Mouse (Mus musculus) ES-Bruce4 (cell line): ENCODE results near the gene Mkrn2. TPM values are rescaled to one million over a fixed set of nuclear protein-coding genes. Genes with fewer than 3 reads are reported as not detected.

ENCODE experiments used
- H3K27ac ChIP-seq: 2 replicates; pipeline ENCODE4 v1.5.1; 2012; ENCODE audit warnings: low read length, inconsistent platforms; ENCODE audit not compliant: insufficient read depth
- H3K27me3 ChIP-seq: 2 replicates; pipeline ENCODE4 v1.6.1; 2012; ENCODE audit warnings: mild to moderate bottlenecking, low read length, inconsistent platforms; ENCODE audit not compliant: control insufficient read depth, poor library complexity, insufficient read depth, severe bottlenecking
- H3K36me3 ChIP-seq: 2 replicates; pipeline ENCODE4 v1.6.1; 2012; ENCODE audit warnings: inconsistent platforms, mild to moderate bottlenecking, low read length, moderate library complexity; ENCODE audit not compliant: control insufficient read depth, poor library complexity, insufficient read depth, severe bottlenecking
- H3K4me1 ChIP-seq: one replicate; pipeline ENCODE4 v1.8.1; 2011; ENCODE audit warnings: low read length; ENCODE audit not compliant: control insufficient read depth, insufficient read depth
- H3K4me3 ChIP-seq: 2 replicates; pipeline ENCODE4 v1.5.1; 2011; ENCODE audit warnings: low read depth, mild to moderate bottlenecking, low read length
- H3K9ac ChIP-seq: 2 replicates; pipeline ENCODE4 v1.6.1; 2012; ENCODE audit warnings: low read depth, mild to moderate bottlenecking, inconsistent platforms; ENCODE audit not compliant: poor library complexity, severe bottlenecking
- H3K9me3 ChIP-seq: replicated peaks from 2 replicates; pipeline ENCODE4 v1.6.1; 2012; ENCODE audit warnings: mild to moderate bottlenecking, low read length, inconsistent platforms; ENCODE audit not compliant: control insufficient read depth, poor library complexity, insufficient read depth, severe bottlenecking
- CTCF ChIP-seq: IDR thresholded peaks from one replicate; pipeline ENCODE4 v1.8.1; 2011; ENCODE audit warnings: low read depth, low read length
- EP300 ChIP-seq: IDR thresholded peaks from 2 replicates; pipeline ENCODE4 v1.6.1; 2011; ENCODE audit warnings: low read depth, low read length; ENCODE audit not compliant: insufficient read depth
- POLR2A ChIP-seq: IDR thresholded peaks from one replicate; pipeline ENCODE4 v1.8.1; 2011; ENCODE audit warnings: low read length; ENCODE audit not compliant: insufficient read depth
- polyA plus RNA-seq: library from polyadenylated mRNA; stranded (reverse); fragments of >200 nt; gene quantifications from 2 replicates; pipeline ENCODE4 v1.2.4, GENCODE M21; 2011; ENCODE audit warnings: low read depth; ENCODE audit not compliant: missing spikeins, insufficient read depth, insufficient read length

Gene Mkrn2
- polyA plus RNA-seq, 1 experiment = 45.1 TPM

DNA sequence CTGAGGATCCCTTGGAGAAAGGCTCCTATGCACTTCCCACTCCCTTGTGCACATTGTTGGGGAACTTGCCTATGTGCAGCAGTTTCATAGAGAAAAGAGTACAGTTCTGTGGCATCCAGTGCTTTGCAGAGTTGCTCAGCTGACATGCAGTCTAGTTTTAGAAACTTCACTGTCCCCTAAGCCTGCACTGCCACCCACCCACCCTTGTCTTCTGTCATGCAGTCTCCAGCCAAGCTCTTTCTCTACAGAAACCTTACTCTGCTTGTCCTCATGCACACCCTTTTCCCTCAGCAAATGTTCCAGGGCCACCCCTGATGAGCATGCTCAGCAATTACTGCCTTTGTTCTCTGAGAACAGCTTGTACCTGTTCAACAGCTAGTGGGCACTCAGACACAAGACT lies 12.1 kb downstream of the Mkrn2 start:
- TF ChIP-seq CTCF = no peak
- TF ChIP-seq POLR2A = no peak
- no peak for TF ChIP-seq EP300
- Histone ChIP-seq H3K27ac (no peak overlapping the region), H3K4me1 (no peaks in the 10 kb centered on the region), H3K4me3 (no peak overlapping the region), H3K9me3 (no peaks in the 10 kb centered on the region), H3K36me3 (peaks cover 36% of the 10 kb centered on the region), H3K27me3 (no peaks in the 10 kb centered on the region), H3K9ac (no peak overlapping the region)

GRCm38 (mm10) chr6:115615983-115616382 lies 14.3 kb downstream of the Mkrn2 start:
- TF ChIP-seq POLR2A (no peak), CTCF (no peak), EP300 (no peak)
- no peak overlapping the region for H3K9ac ChIP-seq
- no peaks in the 10 kb centered on the region for H3K27me3 ChIP-seq
- H3K4me1 ChIP-seq = no peaks in the 10 kb centered on the region
- no peaks in the 10 kb centered on the region for H3K9me3 ChIP-seq
- H3K36me3 ChIP-seq = peaks cover 45% of the 10 kb centered on the region
- no peak overlapping the region for H3K27ac ChIP-seq
- H3K4me3 ChIP-seq = no peak overlapping the region

GRCm38 (mm10) chr6:115619818-115620217 lies 18.1 kb downstream of the Mkrn2 start:
- no peaks in the 10 kb centered on the region for H3K9me3 ChIP-seq
- H3K36me3 ChIP-seq = peaks cover 48% of the 10 kb centered on the region
- H3K9ac ChIP-seq = no peak overlapping the region
- no peak for TF ChIP-seq POLR2A
- TF ChIP-seq EP300 = no peak
- TF ChIP-seq CTCF = no peak
- H3K4me3 ChIP-seq = no peak overlapping the region
- H3K4me1 ChIP-seq = no peaks in the 10 kb centered on the region
- H3K27ac ChIP-seq = no peak overlapping the region
- H3K27me3 ChIP-seq = no peaks in the 10 kb centered on the region

DNA sequence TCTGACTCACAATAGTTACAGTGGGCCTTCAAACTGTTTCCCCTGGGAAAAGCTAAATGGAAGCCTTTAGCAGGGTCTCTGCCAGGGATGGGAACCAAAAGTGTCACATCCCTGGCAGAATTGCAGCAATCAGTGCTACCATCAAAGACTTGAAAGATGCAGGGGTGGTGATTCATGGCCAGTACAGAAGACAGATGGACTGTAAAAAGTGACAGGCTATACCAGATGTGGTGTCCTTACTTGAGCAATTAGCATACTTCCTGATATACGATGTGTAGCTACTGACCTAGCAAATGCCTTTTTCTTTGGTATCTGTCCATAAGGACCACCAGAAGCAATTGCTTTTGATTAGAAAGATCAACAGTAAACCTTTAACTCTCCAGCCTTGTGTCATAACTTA lies 19.2 kb downstream of the Mkrn2 start:
- no peaks in the 10 kb centered on the region for H3K9me3 ChIP-seq
- peaks cover 56% of the 10 kb centered on the region for H3K36me3 ChIP-seq
- H3K4me1 ChIP-seq = no peaks in the 10 kb centered on the region
- no peak overlapping the region for H3K27ac ChIP-seq
- H3K9ac ChIP-seq = no peak overlapping the region
- TF ChIP-seq POLR2A (no peak), CTCF (no peak), EP300 (no peak)
- no peak overlapping the region for H3K4me3 ChIP-seq
- H3K27me3 ChIP-seq = no peaks in the 10 kb centered on the region

DNA sequence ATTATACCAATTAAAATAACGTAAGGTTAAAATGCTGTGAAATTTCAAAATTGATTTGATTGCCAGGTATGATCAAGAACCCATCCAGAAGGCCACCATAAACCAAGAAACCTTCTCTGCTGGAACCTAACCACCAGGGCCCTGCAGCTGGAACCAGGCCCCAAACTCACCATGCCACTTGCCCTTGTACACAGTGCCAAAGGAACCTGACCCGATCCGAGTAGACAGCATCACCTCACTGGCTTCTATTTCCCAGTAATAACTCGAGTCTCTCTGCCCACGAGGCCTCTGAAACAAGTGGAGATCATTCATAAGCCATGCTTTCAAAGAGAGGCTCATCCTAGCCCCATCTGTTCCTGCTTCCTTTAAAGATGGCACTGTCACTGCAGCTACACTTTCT lies 24.4 kb downstream of the Mkrn2 start:
- Histone ChIP-seq H3K9me3 (no peaks in the 10 kb centered on the region), H3K4me3 (no peak overlapping the region), H3K27ac (no peak overlapping the region), H3K9ac (no peak overlapping the region), H3K36me3 (peaks cover 43% of the 10 kb centered on the region), H3K27me3 (no peaks in the 10 kb centered on the region), H3K4me1 (no peaks in the 10 kb centered on the region)
- no peak for TF ChIP-seq EP300

GRCm38 (mm10) chr6:115631056-115631795 lies 29.5 kb downstream of the Mkrn2 start:
- Histone ChIP-seq H3K9ac (no peak overlapping the region), H3K4me1 (no peaks in the 10 kb centered on the region), H3K4me3 (no peak overlapping the region), H3K27me3 (no peaks in the 10 kb centered on the region), H3K27ac (no peak overlapping the region), H3K36me3 (peaks cover 47% of the 10 kb centered on the region), H3K9me3 (no peaks in the 10 kb centered on the region)
- no peak for TF ChIP-seq POLR2A
- TF ChIP-seq CTCF = no peak
- TF ChIP-seq EP300 = no peak
